Mouse (Mus musculus) layer of hippocampus, adult 6 months (tissue): ENCODE measurements around the gene Slc30a3. TPM values are rescaled to one million over a fixed set of nuclear protein-coding genes. Genes with fewer than 3 reads are reported as not detected.

Source experiments
- long read RNA-seq, 2 experiments: library from polyadenylated mRNA; unstranded; transcript quantifications; one replicate each; pipeline ENCODE4 v2.0.0; 2019 to 2020
- polyA plus RNA-seq: library from polyadenylated mRNA; unstranded; fragments of <200 nt; fragmentation: Nextera tagmentation; gene quantifications from 2 replicates; pipeline ENCODE4 v1.2.3, GENCODE M21; 2021

Gene Slc30a3
- 88.3 and 99.3 TPM in 2 replicates for polyA plus RNA-seq
- long read RNA-seq, experiment 1, transcript Slc30a3-201 (8 exons, 2,089 nt) = major isoform, 17 of 30 reads
- long read RNA-seq, experiment 1, partial matches to known transcripts = 11 of 30 reads
- long read RNA-seq, experiment 1, other reads (novel, unspliced or antisense) = 2 of 30 reads
- long read RNA-seq, experiment 2, transcript Slc30a3-201 (8 exons, 2,089 nt) = major isoform, 301 of 323 reads
- long read RNA-seq, experiment 2, partial matches to known transcripts = 6 of 323 reads
- long read RNA-seq, experiment 2, other reads (novel, unspliced or antisense) = 16 of 323 reads

DNA sequence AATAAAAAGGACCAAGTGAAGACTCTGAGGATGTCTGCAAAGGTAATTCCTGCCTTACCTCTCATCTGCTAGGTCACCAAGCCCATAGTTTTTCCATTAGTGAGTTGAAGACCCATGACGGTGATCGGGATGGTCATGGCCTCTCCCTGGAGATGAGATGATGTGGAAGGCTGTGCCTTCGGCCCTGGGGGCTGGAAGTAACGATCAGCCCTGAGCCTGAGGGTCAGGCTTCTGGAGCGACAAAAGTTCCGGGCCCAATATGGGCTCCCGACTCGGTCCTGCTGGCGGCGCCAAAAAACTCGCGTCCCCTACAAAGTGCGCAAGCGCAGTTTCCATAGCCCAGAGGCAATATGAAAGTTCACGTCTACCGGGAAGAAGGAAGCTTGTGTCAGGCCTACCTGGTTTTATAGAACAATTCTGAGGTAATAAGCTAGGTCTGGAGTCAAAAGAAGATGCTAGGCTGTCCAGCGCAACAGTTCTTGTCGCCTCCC is at the start of gene Slc30a3:
Gene Slc30a3, minus strand, starts transcription at position 238 of the 491 bp plus-strand sequence.

GRCm38 (mm10) chr5:31154152-31154553 is 46.1 kb upstream of the Slc30a3 start, which contains the start of gene Mpv17:
Gene Mpv17, minus strand, starts transcription at chr5:31154251.

DNA sequence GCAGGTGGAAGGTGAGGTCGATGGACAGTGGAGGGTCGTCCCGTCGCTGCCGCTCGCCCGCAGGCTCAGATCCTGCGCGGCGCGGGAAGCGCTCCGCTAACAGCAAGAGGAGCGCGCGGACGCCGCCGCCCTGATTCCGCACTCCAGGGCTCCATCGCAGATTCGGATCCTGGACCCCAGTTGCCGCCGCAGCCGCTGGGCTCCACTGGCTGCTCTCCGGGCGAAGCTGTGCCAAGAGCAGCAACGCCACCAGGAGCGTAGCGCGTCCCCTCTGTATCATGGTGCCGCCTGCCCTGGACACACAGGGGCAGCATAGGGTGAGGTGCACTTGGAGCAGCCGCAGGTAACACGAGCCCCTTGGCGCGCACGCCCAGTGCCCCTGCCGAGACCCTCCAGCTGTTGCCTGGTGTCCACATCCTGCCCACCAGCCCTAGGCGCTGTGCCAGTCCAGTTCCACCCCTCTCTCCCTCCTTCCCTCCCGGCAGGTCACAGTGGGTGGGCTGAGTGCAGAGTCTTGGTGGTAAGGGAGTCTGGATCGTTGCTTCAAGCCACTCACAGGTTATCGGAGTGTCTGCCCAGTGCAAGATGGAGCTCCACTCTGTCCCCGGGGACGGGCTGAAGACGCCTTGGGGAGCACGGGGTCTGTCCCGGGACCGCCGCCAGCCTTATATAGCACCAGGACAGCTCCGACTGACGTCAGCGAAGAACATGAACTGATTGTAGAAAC is 30.4 kb upstream of the Slc30a3 start, which contains the start of gene Ucn:
Gene Ucn, minus strand, starts transcription at position 589 of the 727 bp plus-strand sequence.

DNA sequence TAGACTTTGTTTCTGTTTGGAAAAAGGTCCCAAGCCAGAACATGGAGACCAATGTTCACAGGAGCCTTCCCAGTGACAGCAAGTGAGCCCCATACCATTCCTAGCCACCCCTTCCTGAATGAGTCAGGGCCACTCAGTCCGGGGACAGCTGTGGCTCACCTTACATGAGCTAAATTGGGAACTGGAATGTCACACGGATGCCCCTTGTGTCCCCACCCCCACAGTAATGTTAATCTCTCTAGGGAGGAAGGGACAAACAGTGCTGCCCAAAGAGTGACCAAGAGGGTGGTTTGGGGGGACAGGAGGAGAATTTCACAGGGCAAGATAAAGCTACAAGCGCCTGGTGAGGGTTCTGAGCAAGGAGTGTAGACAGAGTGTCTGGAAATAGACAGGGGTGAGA is 8.3 kb upstream of the Slc30a3 start, which contains the start of gene Trim54:
Gene Trim54, plus strand, starts transcription at position 359 of the 400 bp plus-strand sequence.

GRCm38 (mm10) chr5:31105814-31106335 is 2.2 kb downstream of the Slc30a3 start, which contains the start of gene Dnajc5g:
Gene Dnajc5g, plus strand, starts transcription at chr5:31106285.

GRCm38 (mm10) chr5:31054261-31055215 is 53.5 kb downstream of the Slc30a3 start, which contains the start of gene Cad:
Gene Cad, plus strand, starts transcription at chr5:31054780.

GRCm38 (mm10) chr5:31048763-31049641 is 59.0 kb downstream of the Slc30a3 start, which contains the start of gene Slc5a6:
Gene Slc5a6, minus strand, starts transcription at chr5:31048924.

GRCm38 (mm10) chr5:31047848-31048762 is 59.9 kb downstream of the Slc30a3 start, which contains the start of gene Atraid:
Gene Atraid, plus strand, starts transcription at chr5:31048312.

Other genes starting within 250 kb of the Slc30a3 start
- gene Tmem214, start 240.2 kb downstream of the Slc30a3 start, polyA plus RNA-seq = 20.3 and 26.1 TPM in 2 replicates
- gene Agbl5, start 219.5 kb downstream of the Slc30a3 start, polyA plus RNA-seq = 2.9 and 4.6 TPM in 2 replicates
- 134 and 150 TPM in 2 replicates for gene Ost4, start 200.4 kb downstream of the Slc30a3 start, polyA plus RNA-seq
- 0.55 and 1.1 TPM in 2 replicates for gene Emilin1, start 194.8 kb downstream of the Slc30a3 start, polyA plus RNA-seq
- gene Khk, start 186.8 kb downstream of the Slc30a3 start, polyA plus RNA-seq = 38.1 and 40.6 TPM in 2 replicates
- gene Cgref1, start 162.6 kb downstream of the Slc30a3 start, polyA plus RNA-seq = 8.1 and 10.3 TPM in 2 replicates
- 50.1 and 55.9 TPM in 2 replicates for gene Preb, start 147.9 kb downstream of the Slc30a3 start, polyA plus RNA-seq
- 0.06 TPM in 2 replicates for gene Tcf23, start 139.6 kb downstream of the Slc30a3 start, polyA plus RNA-seq
- gene Atraid, start 59.9 kb downstream of the Slc30a3 start, polyA plus RNA-seq = 231 and 258 TPM in 2 replicates
- gene Slc5a6, start 59.3 kb downstream of the Slc30a3 start, polyA plus RNA-seq = 9.8 and 12.6 TPM in 2 replicates
- gene Cad, start 53.5 kb downstream of the Slc30a3 start, polyA plus RNA-seq = 2.9 and 3.1 TPM in 2 replicates
- not detected in 2 replicates for gene Dnajc5g, start 2.0 kb downstream of the Slc30a3 start, polyA plus RNA-seq
- gene Trim54, start 8.5 kb upstream of the Slc30a3 start, polyA plus RNA-seq = 0.15 and 0.33 TPM in 2 replicates
- gene Ucn, start 30.6 kb upstream of the Slc30a3 start, polyA plus RNA-seq = not detected in 2 replicates
- gene Mpv17, start 46.0 kb upstream of the Slc30a3 start, polyA plus RNA-seq = 139 and 146 TPM in 2 replicates
- 0.70 and 2.9 TPM in 2 replicates for gene Gm29609, start 71.7 kb upstream of the Slc30a3 start, polyA plus RNA-seq
- 12.4 and 12.7 TPM in 2 replicates for gene Gtf3c2, start 71.9 kb upstream of the Slc30a3 start, polyA plus RNA-seq
- 112 and 117 TPM in 2 replicates for gene Snx17, start 85.0 kb upstream of the Slc30a3 start, polyA plus RNA-seq
- 31.6 and 46.9 TPM in 2 replicates for gene Eif2b4, start 85.2 kb upstream of the Slc30a3 start, polyA plus RNA-seq
- 1.6 and 1.9 TPM in 2 replicates for gene Zfp513, start 94.1 kb upstream of the Slc30a3 start, polyA plus RNA-seq
- 79.7 and 95.6 TPM in 2 replicates for gene Ppm1g, start 112.5 kb upstream of the Slc30a3 start, polyA plus RNA-seq
- 75.4 and 80.3 TPM in 2 replicates for gene Nrbp1, start 132.6 kb upstream of the Slc30a3 start, polyA plus RNA-seq
- gene Gm9970, start 133.0 kb upstream of the Slc30a3 start, polyA plus RNA-seq = not detected in 2 replicates
- gene Krtcap3, start 143.5 kb upstream of the Slc30a3 start, polyA plus RNA-seq = 0.77 and 2.4 TPM in 2 replicates
- gene Ift172, start 182.9 kb upstream of the Slc30a3 start, polyA plus RNA-seq = 13.4 and 15.4 TPM in 2 replicates
- gene Fndc4, start 187.8 kb upstream of the Slc30a3 start, polyA plus RNA-seq = 72.5 and 92.3 TPM in 2 replicates
- gene Gckr, start 189.2 kb upstream of the Slc30a3 start, polyA plus RNA-seq = not detected in 2 replicates